Mouse (Mus musculus) intestine, embryonic 14.5 days (tissue): ENCODE measurements around the gene Ripply1. TPM values are rescaled to one million over a fixed set of nuclear protein-coding genes. Genes with fewer than 3 reads are reported as not detected.

Source experiments
- ATAC-seq: fragments of 200-750 bp; cut with Nextera tagmentation; replicated peaks from 2 replicates; pipeline ENCODE4 v1.8.0; 2017; ENCODE audit warnings: low read depth, moderate number of reproducible peaks, moderate TSS enrichment, moderate library complexity; ENCODE audit not compliant: low FRiP score, low TSS enrichment
- DNase-seq: peaks from one replicate; pipeline ENCODE4 v3.0.0-alpha.2; 2018; ENCODE audit warnings: low spot score
- H3K27ac ChIP-seq: fragments of 300-500 bp; sonication (generic); 2 replicates; pipeline ENCODE4 v1.5.1; 2014; ENCODE audit warnings: low read depth, mild to moderate bottlenecking, control low read depth
- H3K27me3 ChIP-seq: fragments of 300-500 bp; sonication (generic); replicated peaks from 2 replicates; pipeline ENCODE4 v1.6.1; 2014; ENCODE audit warnings: low read length, control low read depth; ENCODE audit not compliant: control insufficient read depth, insufficient read depth
- H3K36me3 ChIP-seq: fragments of 300-500 bp; sonication (generic); 2 replicates; pipeline ENCODE4 v1.6.1; 2014; ENCODE audit warnings: low read length, control low read depth; ENCODE audit not compliant: control insufficient read depth, insufficient read depth
- H3K4me1 ChIP-seq: fragments of 300-500 bp; sonication (generic); replicated peaks from 2 replicates; pipeline ENCODE4 v1.6.1; 2014; ENCODE audit warnings: low read length, control low read depth, mixed read lengths; ENCODE audit not compliant: control insufficient read depth, insufficient read depth
- H3K4me2 ChIP-seq: fragments of 300-500 bp; sonication (generic); 2 replicates; pipeline ENCODE4 v1.6.1; 2014; ENCODE audit warnings: low read length
- H3K4me3 ChIP-seq: fragments of 300-500 bp; sonication (generic); 2 replicates; pipeline ENCODE4 v1.5.1; 2014; ENCODE audit warnings: low read depth, low read length, control low read depth, mixed read lengths
- H3K9ac ChIP-seq: fragments of 300-500 bp; sonication (generic); 2 replicates; pipeline ENCODE4 v1.6.1; 2014; ENCODE audit warnings: mild to moderate bottlenecking, low read length
- H3K9me3 ChIP-seq: fragments of 300-500 bp; sonication (generic); 2 replicates; pipeline ENCODE4 v1.6.1; 2016; ENCODE audit warnings: low read length, control low read depth; ENCODE audit not compliant: control insufficient read depth
- WGBS: fragments of 180-500 bp; shearing (Covaris S2); extraction: QIAGEN DNeasy Blood & Tissue Kit; methylation state at CpG from one replicate; pipeline ENCODE4 v1.1.7; 2014; 5-methylcytosine and 5-hydroxymethylcytosine counted together
- polyA plus RNA-seq: library from polyadenylated mRNA; unstranded; fragments of >200 nt; fragmentation: Nextera tagmentation; extraction: Ambion mirVana; gene quantifications from 2 replicates; pipeline ENCODE4 v1.2.1, GENCODE M21; 2014

Ripply1 gene
- not detected in 2 replicates for polyA plus RNA-seq

GRCm38 (mm10) chrX:139782278-139783044 is at the start of gene Ripply1:
Gene Ripply1 (minus strand): TSS chrX:139782353.
- WGBS: 46% methylated on average over 6 of the region's 6 CpGs
- no peak within 1 kb of the TSS for H3K27ac ChIP-seq
- H3K36me3 ChIP-seq: no peaks in the 10 kb centered on the region
- H3K9ac ChIP-seq: no peak within 1 kb of the TSS
- ATAC-seq: no peak
- H3K27me3 ChIP-seq: no peaks in the 10 kb centered on the region
- no peak within 1 kb of the TSS for H3K4me3 ChIP-seq
- H3K4me1 ChIP-seq: no peaks in the 10 kb centered on the region
- H3K9me3 ChIP-seq: no peaks in the 10 kb centered on the region
- DNase-seq: no peak
- H3K4me2 ChIP-seq: no peak within 1 kb of the TSS

GRCm38 (mm10) chrX:139828363-139829092 is 46.4 kb upstream of the Ripply1 start:
- Histone ChIP-seq H3K4me1 (no peaks in the 10 kb centered on the region), H3K27ac (no peak overlapping the region), H3K9ac (no peak overlapping the region), H3K9me3 (no peaks in the 10 kb centered on the region), H3K36me3 (no peaks in the 10 kb centered on the region; the same call in none of the 2 replicates), H3K27me3 (no peaks in the 10 kb centered on the region), H3K4me2 (no peak overlapping the region), H3K4me3 (no peak overlapping the region)
- 93% methylated on average over 6 of the region's 6 CpGs for WGBS
- no peak for DNase-seq
- ATAC-seq: no peak

DNA sequence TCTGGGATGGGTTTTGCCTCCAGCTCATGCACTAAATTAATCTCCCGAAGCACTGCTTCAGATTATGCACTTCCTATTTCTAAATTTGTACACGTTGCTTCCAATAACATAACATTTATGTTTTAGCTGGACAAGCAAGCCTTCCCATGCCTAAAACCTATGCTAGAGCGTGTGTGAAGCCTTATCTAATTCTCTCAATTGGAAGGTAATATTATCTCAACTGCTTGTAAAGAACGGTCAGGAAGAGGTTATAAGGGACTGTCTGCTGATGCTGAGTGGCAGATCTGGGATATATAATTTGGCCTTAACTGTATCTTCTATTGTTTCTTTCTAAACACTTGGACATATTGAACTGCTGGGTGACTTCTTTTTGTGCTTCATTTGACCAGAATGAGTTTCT is 44.8 kb upstream of the Ripply1 start:
- Histone ChIP-seq H3K27ac (no peak overlapping the region), H3K9me3 (no peaks in the 10 kb centered on the region), H3K27me3 (no peaks in the 10 kb centered on the region), H3K9ac (no peak overlapping the region), H3K4me1 (no peaks in the 10 kb centered on the region), H3K36me3 (no peaks in the 10 kb centered on the region; the same call in none of the 2 replicates), H3K4me2 (no peak overlapping the region), H3K4me3 (no peak overlapping the region)
- 82% methylated on average over 4 of the region's 4 CpGs for WGBS
- DNase-seq (no peak), ATAC-seq (no peak)

DNA sequence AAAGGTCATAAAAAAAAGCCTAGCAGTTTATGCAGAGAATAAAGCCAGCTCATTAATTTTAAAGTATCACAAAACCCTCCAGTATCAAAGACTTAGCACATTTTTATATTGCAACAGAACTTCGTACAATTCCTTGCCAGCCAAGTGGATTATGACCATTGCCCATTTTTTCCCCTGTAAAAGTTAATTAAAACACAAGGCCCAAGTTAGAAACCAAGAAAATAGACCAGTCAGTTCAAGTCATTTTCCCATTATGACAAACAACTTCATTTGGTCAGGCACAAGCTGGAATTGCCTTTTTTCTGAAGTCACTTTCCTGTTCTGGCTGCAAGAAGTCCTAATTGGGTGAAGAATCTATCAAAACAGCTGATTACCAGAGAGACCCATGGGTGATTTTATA is 43.2 kb upstream of the Ripply1 start:
- Histone ChIP-seq H3K4me3 (no peak overlapping the region), H3K4me2 (no peak overlapping the region), H3K9ac (no peak overlapping the region), H3K9me3 (no peaks in the 10 kb centered on the region), H3K4me1 (no peaks in the 10 kb centered on the region), H3K27ac (no peak overlapping the region), H3K27me3 (no peaks in the 10 kb centered on the region), H3K36me3 (no peaks in the 10 kb centered on the region; the same call in none of the 2 replicates)
- 96% methylated on average over 1 of the region's 1 CpGs for WGBS
- no peak for DNase-seq
- ATAC-seq: no peak

GRCm38 (mm10) chrX:139815201-139815600 is 33.0 kb upstream of the Ripply1 start:
- Histone ChIP-seq H3K4me2 (no peak overlapping the region), H3K9ac (no peak overlapping the region), H3K27ac (no peak overlapping the region), H3K4me3 (no peak overlapping the region), H3K27me3 (no peaks in the 10 kb centered on the region), H3K36me3 (no peaks in the 10 kb centered on the region), H3K4me1 (no peaks in the 10 kb centered on the region), H3K9me3 (no peaks in the 10 kb centered on the region)
- DNase-seq: no peak
- ATAC-seq: no peak
- 80% methylated on average over 5 of the region's 5 CpGs for WGBS

DNA sequence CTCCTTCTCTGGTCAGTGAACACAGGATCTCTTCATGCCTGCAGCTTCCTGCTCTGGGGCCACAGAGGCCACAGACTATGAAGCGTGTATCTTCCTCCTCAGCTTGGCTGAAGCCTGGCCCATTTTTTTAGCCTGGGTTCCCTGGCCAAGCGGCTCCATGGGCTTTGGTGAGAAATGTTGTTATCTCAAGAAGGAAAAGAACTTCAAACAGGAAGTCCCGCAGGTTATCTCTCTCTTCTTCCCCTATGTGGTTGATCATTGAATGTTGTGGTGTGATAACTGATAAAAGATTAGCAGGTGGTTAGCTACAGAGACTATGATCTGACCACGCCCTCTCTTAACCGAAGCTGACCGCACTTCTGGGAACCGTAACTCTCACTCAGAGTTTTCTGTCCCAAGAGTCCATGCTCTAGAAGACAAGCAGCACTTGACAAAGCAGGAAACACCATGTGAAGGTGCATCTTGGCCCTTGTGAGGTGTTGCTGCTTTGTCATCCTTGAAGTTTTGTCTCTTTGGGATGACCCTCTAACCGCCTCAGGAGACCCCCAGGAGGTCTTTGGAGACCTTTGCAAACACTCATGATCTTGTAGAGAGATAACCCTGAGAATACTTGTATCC is 32.0 kb upstream of the Ripply1 start:
- Histone ChIP-seq H3K4me2 (no peak overlapping the region), H3K4me3 (no peak overlapping the region), H3K36me3 (no peaks in the 10 kb centered on the region), H3K4me1 (no peaks in the 10 kb centered on the region), H3K9ac (no peak overlapping the region), H3K9me3 (no peaks in the 10 kb centered on the region), H3K27me3 (peaks cover 4% of the 10 kb centered on the region; the same call in 1 of the 2 replicates), H3K27ac (no peak overlapping the region)
- WGBS: 74% methylated on average over 8 of the region's 8 CpGs
- DNase-seq (no peak), ATAC-seq (no peak)

DNA sequence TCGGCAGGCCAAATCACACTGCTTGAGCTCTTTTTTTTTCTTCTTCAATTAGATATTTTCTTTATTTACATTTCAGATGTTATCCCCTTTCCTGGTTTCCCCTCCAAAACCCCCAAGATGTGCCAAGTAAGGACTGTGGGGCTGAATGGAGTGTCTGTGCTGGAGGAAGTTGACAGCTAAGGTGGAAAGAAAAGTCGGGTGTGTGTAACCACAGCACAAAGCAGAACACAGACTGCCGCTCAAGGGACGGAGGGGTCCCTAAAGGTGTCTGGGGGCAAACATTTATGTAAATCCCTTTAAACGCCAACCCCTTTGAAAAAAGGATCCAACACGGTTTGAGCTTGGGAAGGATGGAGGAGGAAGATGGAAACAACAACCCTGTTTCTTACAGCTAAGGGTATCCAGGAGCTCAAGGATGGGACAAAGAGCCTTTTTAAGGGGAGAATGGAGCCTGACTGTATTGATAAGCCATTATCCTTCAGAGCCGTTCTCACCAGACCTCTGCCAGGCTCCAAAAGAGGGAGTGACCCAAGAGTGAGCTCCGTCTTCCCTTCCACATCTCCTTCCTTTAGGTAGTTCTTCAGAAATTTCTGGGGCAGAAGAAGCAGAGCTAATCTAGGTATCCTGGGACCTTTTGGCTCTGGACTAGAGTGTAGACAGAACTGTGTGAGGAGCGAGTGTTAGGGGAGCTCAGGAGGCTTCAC is 31.3 kb upstream of the Ripply1 start:
- ATAC-seq (no peak), DNase-seq (no peak)
- H3K9ac ChIP-seq: no peak overlapping the region
- peaks cover 4% of the 10 kb centered on the region; the same call in 1 of the 2 replicates for H3K27me3 ChIP-seq
- no peaks in the 10 kb centered on the region for H3K4me1 ChIP-seq
- H3K9me3 ChIP-seq: no peaks in the 10 kb centered on the region
- WGBS: 78% methylated on average over 9 of the region's 9 CpGs
- H3K4me3 ChIP-seq: no peak overlapping the region
- H3K36me3 ChIP-seq: no peaks in the 10 kb centered on the region
- no peak overlapping the region for H3K4me2 ChIP-seq
- H3K27ac ChIP-seq: no peak overlapping the region

GRCm38 (mm10) chrX:139812636-139813298 is 30.6 kb upstream of the Ripply1 start:
- Histone ChIP-seq H3K27me3 (peaks cover 4% of the 10 kb centered on the region; the same call in 1 of the 2 replicates), H3K4me3 (no peak overlapping the region), H3K4me1 (no peaks in the 10 kb centered on the region), H3K4me2 (no peak overlapping the region), H3K9me3 (no peaks in the 10 kb centered on the region), H3K9ac (no peak overlapping the region), H3K27ac (no peak overlapping the region), H3K36me3 (no peaks in the 10 kb centered on the region)
- DNase-seq (no peak), ATAC-seq (no peak; the same call in 1 of the 2 replicates)
- 59% methylated on average over 3 of the region's 3 CpGs for WGBS
